ENCODE assay signal across 19 mouse cellular contexts in the genomic region with DNA sequence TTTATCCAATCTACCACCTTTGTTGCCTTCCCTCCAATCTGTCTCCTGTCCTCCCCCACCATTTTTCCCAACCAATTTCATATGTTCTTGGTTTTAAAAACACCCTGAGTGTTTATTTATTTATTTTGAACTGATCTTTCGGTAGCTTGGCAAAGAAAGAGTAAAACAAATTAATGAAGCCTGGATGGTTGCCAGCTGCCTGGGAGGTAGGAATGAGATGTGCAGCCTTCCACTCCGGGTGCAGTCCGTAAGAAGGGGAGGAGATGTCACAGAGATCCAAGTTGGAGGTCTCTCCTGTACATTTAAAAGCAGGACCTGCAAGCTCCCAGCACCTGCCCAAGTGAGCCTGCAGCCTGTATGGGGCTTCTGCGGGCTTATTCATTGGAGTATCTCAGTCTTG.
DNase-seq lines count a peak whose midpoint lies in the region; ATAC-seq and TF ChIP-seq lines count a peak whose summit lies in the region.
"Had no signal": no experiment of that assay in that cellular context is flagged by ENCODE, and none has a peak within 500 bp of the region (broad histone marks: within the 10 kb centered on the region; RNA-seq: fewer than 3 reads in every experiment).

No protein-coding gene starts in this region.

- intact Hi-C loops in heart, postnatal 36 days (cut with DNase I), result no loop called here

- H3K36me3 ChIP-seq in kidney, adult 2 months (ENCODE audit: control insufficient read depth, insufficient read depth, low read length), result no peaks in the 10 kb centered on the region
- H3K36me3 ChIP-seq in kidney, embryonic 16.5 days (ENCODE audit: insufficient read depth, low read length), result no peaks in the 10 kb centered on the region
- no peaks in the 10 kb centered on the region for H3K36me3 ChIP-seq in midbrain, embryonic 14.5 days (ENCODE audit: control insufficient read depth, insufficient read depth, low read length)
- H3K36me3 ChIP-seq in midbrain, postnatal 0 days (ENCODE audit: insufficient read depth, low read length), result no peaks in the 10 kb centered on the region
- H3K36me3 ChIP-seq: G1E; heart, embryonic 12.5 days; intestine, embryonic 15.5 days; limb, embryonic 12.5 days; liver, embryonic 13.5 days; midbrain, embryonic 13.5 days had no signal

- H3K4me1 ChIP-seq in kidney, adult 2 months (ENCODE audit: control insufficient read depth, insufficient read depth, low read length), result no peaks in the 10 kb centered on the region
- 0 out of 2 replicates have a peak, but pooled peaks cover 4% of the 10 kb centered on the region for H3K4me1 ChIP-seq in kidney, embryonic 16.5 days (ENCODE audit: insufficient read depth, low read length)
- H3K4me1 ChIP-seq in midbrain, embryonic 14.5 days (ENCODE audit: control insufficient read depth, insufficient read depth, low read length), result no peaks in the 10 kb centered on the region; the same call in 1 of the 2 replicates
- no peaks in the 10 kb centered on the region for H3K4me1 ChIP-seq in midbrain, postnatal 0 days (ENCODE audit: insufficient read depth, low read length)
- H3K4me1 ChIP-seq: heart, embryonic 12.5 days; intestine, embryonic 15.5 days; limb, embryonic 12.5 days; liver, embryonic 13.5 days had no signal

- H3K4me2 ChIP-seq in kidney, embryonic 16.5 days (replicated peaks; ENCODE audit: low read depth, low read length), result no peak overlapping the region
- no peak overlapping the region for H3K4me2 ChIP-seq in midbrain, embryonic 14.5 days (ENCODE audit: low read length)
- H3K4me2 ChIP-seq in midbrain, postnatal 0 days (ENCODE audit: low read depth, low read length, poor library complexity, severe bottlenecking), result no peak overlapping the region
- H3K4me2 ChIP-seq: heart, embryonic 12.5 days; intestine, embryonic 15.5 days; limb, embryonic 12.5 days; liver, embryonic 13.5 days; midbrain, embryonic 13.5 days had no signal

- no peak overlapping the region for H3K4me3 ChIP-seq in kidney, adult 2 months (ENCODE audit: insufficient read depth, low read depth, low read length)
- no peak overlapping the region for H3K4me3 ChIP-seq in kidney, embryonic 16.5 days (ENCODE audit: low read length)
- H3K4me3 ChIP-seq in midbrain, embryonic 14.5 days (replicated peaks; ENCODE audit: low read depth, low read length), result no peak overlapping the region
- H3K4me3 ChIP-seq in midbrain, postnatal 0 days (ENCODE audit: low read depth, low read length), result no peak overlapping the region
- H3K4me3 ChIP-seq: erythroblast, embryonic 14.5 days; heart, embryonic 12.5 days; intestine, embryonic 15.5 days; left cerebral cortex, adult 2 months; limb, embryonic 12.5 days; liver, embryonic 13.5 days; midbrain, embryonic 13.5 days had no signal

- no peak for TF ChIP-seq POLR2A in kidney, adult 2 months (IDR thresholded peaks at IDR 0.05; ENCODE audit: low read depth, low read length)

- H3K27me3 ChIP-seq in kidney, adult 2 months (replicated peaks; ENCODE audit: control insufficient read depth, insufficient read depth, low read length), result no peaks in the 10 kb centered on the region; the same call in 1 of the 2 replicates
- H3K27me3 ChIP-seq in kidney, embryonic 16.5 days (ENCODE audit: insufficient read depth, low read length), result no peaks in the 10 kb centered on the region
- no peaks in the 10 kb centered on the region for H3K27me3 ChIP-seq in midbrain, embryonic 14.5 days (ENCODE audit: control insufficient read depth, insufficient read depth, low read length)
- H3K27me3 ChIP-seq in midbrain, postnatal 0 days (ENCODE audit: insufficient read depth, low read length), result no peaks in the 10 kb centered on the region
- H3K27me3 ChIP-seq: heart, embryonic 12.5 days; intestine, embryonic 15.5 days; limb, embryonic 12.5 days; liver, embryonic 13.5 days; midbrain, embryonic 13.5 days had no signal

- no peak for TF ChIP-seq CTCF in kidney, adult 2 months (conservative IDR thresholded peaks at IDR 0.05; ENCODE audit: insufficient read depth, insufficient read length, low read depth, low read length)
- TF ChIP-seq CTCF in midbrain, postnatal 0 days (IDR thresholded peaks at IDR 0.05), result no peak

- 28% methylated on average over 4 of the region's 4 CpGs for WGBS in kidney, adult 2 months
- WGBS in kidney, embryonic 16.5 days, result 31% methylated on average over 4 of the region's 4 CpGs
- 70% methylated on average over 4 of the region's 4 CpGs for WGBS in midbrain, embryonic 14.5 days
- WGBS in midbrain, postnatal 0 days, result 50% methylated on average over 4 of the region's 4 CpGs

- H3K27ac ChIP-seq in kidney, adult 2 months (ENCODE audit: insufficient read depth, low read depth, low read length), result no peak overlapping the region
- no peak overlapping the region for H3K27ac ChIP-seq in kidney, embryonic 16.5 days (ENCODE audit: low read length)
- no peak overlapping the region for H3K27ac ChIP-seq in midbrain, embryonic 14.5 days (replicated peaks; ENCODE audit: low read depth, low read length)
- no peak overlapping the region for H3K27ac ChIP-seq in midbrain, postnatal 0 days (ENCODE audit: low read depth, low read length)
- H3K27ac ChIP-seq: intestine, embryonic 15.5 days; left cerebral cortex, adult 2 months; limb, embryonic 12.5 days; liver, embryonic 13.5 days; midbrain, embryonic 13.5 days had no signal

- H3K9ac ChIP-seq in kidney, embryonic 16.5 days (replicated peaks; ENCODE audit: low read length), result no peak overlapping the region
- no peak overlapping the region for H3K9ac ChIP-seq in midbrain, embryonic 14.5 days (replicated peaks; ENCODE audit: low read length)
- H3K9ac ChIP-seq in midbrain, postnatal 0 days (replicated peaks; ENCODE audit: low read length, poor library complexity, severe bottlenecking), result no peak overlapping the region
- H3K9ac ChIP-seq: heart, embryonic 12.5 days; intestine, embryonic 15.5 days; limb, embryonic 12.5 days; liver, embryonic 13.5 days; midbrain, embryonic 13.5 days had no signal

- DNase-seq in kidney, adult 2 months, result peak; percentile 3
- DNase-seq in midbrain, embryonic 14.5 days, result peak; percentile 26
- no peak for DNase-seq in midbrain, postnatal 0 days (ENCODE audit: low spot score)
- peak; percentile 21 for DNase-seq in cerebellum, adult 8-10 months
- peak; percentile 54 to 57 for DNase-seq in cerebellum, postnatal 10 days
- DNase-seq in heart, postnatal 36 days, result no peak
- DNase-seq: heart, postnatal 4 days; liver, embryonic 13.5 days; thymus, adult 18-20 months had no signal

- no peaks in the 10 kb centered on the region for H3K9me3 ChIP-seq in kidney, embryonic 16.5 days (ENCODE audit: low read length)
- no peaks in the 10 kb centered on the region for H3K9me3 ChIP-seq in midbrain, embryonic 14.5 days (ENCODE audit: control insufficient read depth, low read length)
- H3K9me3 ChIP-seq in midbrain, postnatal 0 days (ENCODE audit: low read length), result no peaks in the 10 kb centered on the region
- H3K9me3 ChIP-seq: heart, embryonic 12.5 days; intestine, embryonic 15.5 days; limb, embryonic 12.5 days; midbrain, embryonic 13.5 days had no signal

- ATAC-seq in kidney, embryonic 16.5 days (ENCODE audit: low FRiP score, low TSS enrichment), result no peak
- ATAC-seq in midbrain, embryonic 14.5 days (ENCODE audit: low FRiP score, low TSS enrichment), result no peak
- ATAC-seq in midbrain, postnatal 0 days (ENCODE audit: low FRiP score), result no peak
- no peak for ATAC-seq in CD4-positive, CD25-positive, alpha-beta regulatory T cell, adult 4 months
- ATAC-seq: forebrain, embryonic 16.5 days; intestine, embryonic 15.5 days; midbrain, embryonic 13.5 days had no signal

Comparison
In these comparisons a context has a peak if more than half of its experiments do, and no peak if none do; other contexts are left out.
1. DNase-seq: peak in kidney, adult 2 months (single experiment), midbrain, embryonic 14.5 days (single experiment), cerebellum, adult 8-10 months (single experiment) and cerebellum, postnatal 10 days (2 of 2); none in midbrain, postnatal 0 days (single experiment) and heart, postnatal 36 days (0 of 2).